Comparison of ENCODE assay signal across 9 mouse cellular contexts in the genomic region with DNA sequence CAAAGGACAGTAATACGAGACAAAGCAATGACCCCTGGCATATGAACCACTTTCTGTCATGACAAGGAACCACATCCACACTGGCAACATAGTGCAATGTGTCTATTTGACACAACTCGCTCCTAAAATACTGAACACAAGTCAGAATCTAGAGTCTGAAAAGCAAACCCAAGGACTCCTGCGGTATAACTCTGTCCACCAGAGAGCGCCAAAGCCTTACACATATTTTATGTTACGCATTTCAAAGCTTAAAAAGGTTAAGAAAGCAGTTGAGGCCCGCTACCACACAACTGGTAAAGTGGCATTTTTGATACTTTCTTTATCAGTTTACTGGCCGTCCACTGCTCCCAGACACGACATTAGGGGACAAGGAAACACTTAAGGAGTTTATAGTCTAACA. TPM values are rescaled to one million over a fixed set of nuclear protein-coding genes. Genes with fewer than 3 reads are reported as not detected.
DNase-seq lines count a peak whose midpoint lies in the region; ATAC-seq and TF ChIP-seq lines count a peak whose summit lies in the region.
"Had no signal": no experiment of that assay in that cellular context is flagged by ENCODE, and none has a peak within 500 bp of the region (broad histone marks: within the 10 kb centered on the region; RNA-seq: fewer than 3 reads in every experiment).

No protein-coding gene starts in this region.

- H3K4me3 ChIP-seq in ES-E14 (ENCODE audit: insufficient read depth in 1 of 2, low read depth in 1 of 2, low read length in 2 of 2, poor library complexity in 1 of 2, severe bottlenecking in 1 of 2), result no peak overlapping the region
- H3K4me3 ChIP-seq in lung, postnatal 0 days (ENCODE audit: low read depth, low read length), result no peak overlapping the region
- H3K4me3 ChIP-seq in spleen, adult 2 months (ENCODE audit: extremely low read depth, insufficient read depth, insufficient read length), result no peak overlapping the region
- H3K4me3 ChIP-seq: limb, embryonic 13.5 days had no signal

- H3K4me2 ChIP-seq in lung, postnatal 0 days (replicated peaks; ENCODE audit: low read depth, low read length), result no peak overlapping the region
- H3K4me2 ChIP-seq: limb, embryonic 13.5 days had no signal

- no peaks in the 10 kb centered on the region for H3K36me3 ChIP-seq in ES-E14 (ENCODE audit: control insufficient read depth, insufficient read depth, low read length, poor library complexity, severe bottlenecking)
- H3K36me3 ChIP-seq in lung, postnatal 0 days (ENCODE audit: insufficient read depth, low read length), result no peaks in the 10 kb centered on the region
- no peaks in the 10 kb centered on the region for H3K36me3 ChIP-seq in spleen, adult 2 months (ENCODE audit: control insufficient read depth, insufficient read depth, low read length)
- H3K36me3 ChIP-seq: limb, embryonic 13.5 days had no signal

- TF ChIP-seq EP300 in lung, postnatal 0 days (IDR thresholded peaks at IDR 0.05), result no peak

- WGBS in lung, postnatal 0 days, result 7% methylated on average over 8 of the region's 8 CpGs
- 12% methylated on average over 8 of the region's 8 CpGs for WGBS in spleen, adult 2 months

- in situ Hi-C loops in ES-E14 (cut with MboI; ENCODE audit: low sequenced_read_pairs in 2 of 2, unreplicated experiment in 2 of 2), result loop anchor here (5.0 to 10.0 kb wide), 4 partner anchors 240 to 462 kb away; no protein-coding TSS in a partner anchor

- no peak for TF ChIP-seq POLR2A in spleen, adult 2 months (IDR thresholded peaks at IDR 0.05; ENCODE audit: low read depth, low read length)

- H3K27ac ChIP-seq in ES-E14 (ENCODE audit: insufficient read depth, low read depth, low read length, poor library complexity, severe bottlenecking), result no peak overlapping the region
- no peak overlapping the region for H3K27ac ChIP-seq in lung, postnatal 0 days (ENCODE audit: low read length)
- no peak overlapping the region for H3K27ac ChIP-seq in spleen, adult 2 months (ENCODE audit: insufficient read depth, low read length)
- H3K27ac ChIP-seq: limb, embryonic 13.5 days had no signal

- H3K27me3 ChIP-seq in lung, postnatal 0 days (replicated peaks; ENCODE audit: insufficient read depth, low read length), result no peaks in the 10 kb centered on the region
- H3K27me3 ChIP-seq in spleen, adult 2 months (ENCODE audit: control insufficient read depth, insufficient read depth, low read length), result no peaks in the 10 kb centered on the region
- H3K27me3 ChIP-seq: limb, embryonic 13.5 days had no signal

- DNase-seq in cerebellum, adult 11 months, result peak; percentile 56
- no peak for DNase-seq in cerebellum, adult 9-11 months
- peak; percentile 59 for DNase-seq in ES-E14 (ENCODE audit: low read depth, low spot score)
- peak; percentile 85 to 89 for DNase-seq in cerebellum, postnatal 10 days
- DNase-seq in layer of hippocampus, adult 11-12 months (ENCODE audit: low spot score), result peak; percentile 90
- peak; percentile 81 for DNase-seq in lung, postnatal 0 days (ENCODE audit: low spot score)
- peak; percentile 63 to 66 for DNase-seq in spleen, adult 2 months (ENCODE audit: low read depth in 1 of 2, low spot score in 2 of 2)

- peak; percentile 86 for TF ChIP-seq CTCF in lung, postnatal 0 days (IDR thresholded peaks at IDR 0.05)
- peak; percentile 31; the same call in 1 of the 2 replicates for TF ChIP-seq CTCF in spleen, adult 2 months (IDR thresholded peaks at IDR 0.05; ENCODE audit: extremely low read depth, insufficient read depth, insufficient read length, insufficient replicate concordance)

- H3K4me1 ChIP-seq in ES-E14 (ENCODE audit: control insufficient read depth in 2 of 2, insufficient read depth in 2 of 2, low read length in 2 of 2, poor library complexity in 1 of 2), result no peaks in the 10 kb centered on the region
- no peaks in the 10 kb centered on the region for H3K4me1 ChIP-seq in lung, postnatal 0 days (ENCODE audit: insufficient read depth, low read depth, low read length)
- H3K4me1 ChIP-seq in spleen, adult 2 months (ENCODE audit: control insufficient read depth, insufficient read depth, insufficient read length), result no peaks in the 10 kb centered on the region

- no peak overlapping the region for H3K9ac ChIP-seq in ES-E14 (ENCODE audit: insufficient read depth, low read depth, low read length, poor library complexity, severe bottlenecking)
- no peak overlapping the region for H3K9ac ChIP-seq in lung, postnatal 0 days (replicated peaks; ENCODE audit: low read depth)
- H3K9ac ChIP-seq: limb, embryonic 13.5 days had no signal

- ATAC-seq in granulocyte monocyte progenitor cell, adult 5-6 weeks (replicated peaks; ENCODE audit: poor library complexity, severe bottlenecking), result peak; percentile 60
- ATAC-seq in lung, postnatal 0 days, result no peak; the same call in 1 of the 2 replicates

- H3K9me3 ChIP-seq in ES-E14 (ENCODE audit: control insufficient read depth, insufficient read depth, low read depth, low read length), result no peaks in the 10 kb centered on the region
- H3K9me3 ChIP-seq in lung, postnatal 0 days (ENCODE audit: low read length), result no peaks in the 10 kb centered on the region
- H3K9me3 ChIP-seq: limb, embryonic 13.5 days had no signal

TF ChIP-seq in ES-E14, 5 proteins besides CTCF, POLR2A, EP300 and RAD21:
- TF ChIP-seq ZC3H11A (IDR thresholded peaks at IDR 0.05; ENCODE audit: borderline replicate concordance, low read depth, low read length) (peak; percentile 98), ZNF384 (IDR thresholded peaks at IDR 0.05; ENCODE audit: low read depth, low read length) (no peak), CHD2 (IDR thresholded peaks at IDR 0.05; ENCODE audit: low read depth, low read length) (no peak), MAFK (IDR thresholded peaks at IDR 0.05; ENCODE audit: insufficient read depth, low read depth, low read length) (no peak), HCFC1 (IDR thresholded peaks at IDR 0.05; ENCODE audit: borderline replicate concordance, insufficient read depth, low read length) (no peak)

RNA-seq across cellular contexts. Expression of a gene that starts 10.6 kb away (rescaled TPM):
- total RNA-seq in ES-E14 (2012; rRNA removed), result 3.4 and 4.1 TPM in 2 replicates
- 16.1 and 19.8 TPM in 2 replicates for total RNA-seq in granulocyte monocyte progenitor cell, adult 5-6 weeks (2014; fragmentation: Nextera tagmentation)
- 6.5 and 9.7 TPM in 2 replicates for total RNA-seq in granulocyte monocyte progenitor cell, adult 5-6 weeks (2017)
- 7.5 and 7.6 TPM in 2 replicates for polyA plus RNA-seq in lung, postnatal 0 days (2015; fragmentation: Nextera tagmentation; extraction: Ambion mirVana)
- polyA plus RNA-seq in spleen, adult 2 months (2012; rRNA removed), result 3.0 and 4.1 TPM in 2 replicates
